Mouse (Mus musculus) hindbrain, postnatal 0 days (tissue): ENCODE measurements at regions not wholly inside any gene's neighbourhood (a gene's known extent, or its start where the extent isn't known, plus 50 kb on each side); places are given as distances from the start of the nearest gene placed in this dataset.

Source experiments
- ATAC-seq: fragments of 200-750 bp; cut with Nextera tagmentation; 2 replicates; pipeline ENCODE4 v1.8.0; 2017; ENCODE audit warnings: mild to moderate bottlenecking, moderate TSS enrichment, moderate library complexity
- DNase-seq: peaks from one replicate; pipeline ENCODE4 v3.0.0-alpha.2; 2015; ENCODE audit warnings: low spot score
- H3K27ac ChIP-seq: fragments of 300-500 bp; sonication (generic); 2 replicates; pipeline ENCODE4 v1.5.1; 2014; ENCODE audit warnings: mild to moderate bottlenecking
- H3K27me3 ChIP-seq: fragments of 300-500 bp; sonication (generic); 2 replicates; pipeline ENCODE4 v1.6.1; 2014; ENCODE audit warnings: low read length, mixed read lengths; ENCODE audit not compliant: insufficient read depth
- H3K36me3 ChIP-seq: fragments of 300-500 bp; sonication (generic); 2 replicates; pipeline ENCODE4 v1.6.1; 2014; ENCODE audit warnings: low read length, mixed read lengths; ENCODE audit not compliant: insufficient read depth
- H3K4me1 ChIP-seq: fragments of 300-500 bp; sonication (generic); 2 replicates; pipeline ENCODE4 v1.6.1; 2014; ENCODE audit warnings: antibody characterized with exemption, low read length, mixed read lengths; ENCODE audit not compliant: insufficient read depth
- H3K4me2 ChIP-seq: fragments of 300-500 bp; sonication (generic); 2 replicates; pipeline ENCODE4 v1.6.1; 2014; ENCODE audit warnings: low read depth, mild to moderate bottlenecking, low read length, moderate library complexity, mixed read lengths
- H3K4me3 ChIP-seq: fragments of 300-500 bp; sonication (generic); 2 replicates; pipeline ENCODE4 v1.5.1; 2014; ENCODE audit warnings: low read length
- H3K9ac ChIP-seq: fragments of 300-500 bp; sonication (generic); replicated peaks from 2 replicates; pipeline ENCODE4 v1.6.1; 2014; ENCODE audit warnings: mild to moderate bottlenecking, low read length, moderate library complexity, mixed read lengths
- H3K9me3 ChIP-seq: fragments of 300-500 bp; sonication (generic); 2 replicates; pipeline ENCODE4 v1.6.1; 2016; ENCODE audit warnings: low read length, mixed read lengths
- CTCF ChIP-seq: IDR thresholded peaks from 2 replicates; pipeline ENCODE4 v1.5.1; 2016; ENCODE audit warnings: antibody characterized with exemption, control low read depth, low read depth
- WGBS: fragments of 180-500 bp; shearing (Covaris S2); extraction: QIAGEN DNeasy Blood & Tissue Kit; methylation state at CpG from one replicate; pipeline ENCODE4 v1.1.7; 2014; 5-methylcytosine and 5-hydroxymethylcytosine counted together

- Histone ChIP-seq H3K27me3 (no peaks in the 10 kb centered on the region), H3K4me2 (no peak overlapping the region), H3K4me1 (no peaks in the 10 kb centered on the region), H3K4me3 (no peak overlapping the region), H3K9me3 (no peaks in the 10 kb centered on the region), H3K9ac (no peak overlapping the region), H3K36me3 (no peaks in the 10 kb centered on the region), H3K27ac (no peak overlapping the region)
- ATAC-seq (no peak), DNase-seq (no peak)
- 77% methylated on average over 6 of the region's 6 CpGs for WGBS
- no peak for TF ChIP-seq CTCF
These were observed 67.8 kb upstream of the Tent5a start for GRCm38 (mm10) chr9:85394975-85395374.

- H3K4me2 ChIP-seq, result no peak overlapping the region
- no peak overlapping the region for H3K9ac ChIP-seq
- no peak for TF ChIP-seq CTCF
- no peaks in the 10 kb centered on the region for H3K4me1 ChIP-seq
- WGBS, result 94% methylated on average over 2 of the region's 2 CpGs
- no peaks in the 10 kb centered on the region for H3K27me3 ChIP-seq
- no peaks in the 10 kb centered on the region for H3K9me3 ChIP-seq
- no peak for DNase-seq
- no peak for ATAC-seq
- H3K36me3 ChIP-seq, result no peaks in the 10 kb centered on the region
- H3K27ac ChIP-seq, result no peak overlapping the region
- no peak overlapping the region for H3K4me3 ChIP-seq
These were observed 64.1 kb upstream of the Tent5a start for GRCm38 (mm10) chr9:85391283-85391682.

- Histone ChIP-seq H3K36me3 (no peaks in the 10 kb centered on the region), H3K9me3 (no peaks in the 10 kb centered on the region), H3K4me3 (no peak overlapping the region), H3K9ac (no peak overlapping the region), H3K4me2 (no peak overlapping the region), H3K27me3 (no peaks in the 10 kb centered on the region), H3K4me1 (no peaks in the 10 kb centered on the region), H3K27ac (no peak overlapping the region)
- TF ChIP-seq CTCF, result no peak
- ATAC-seq (no peak), DNase-seq (no peak)
- 85% methylated on average over 7 of the region's 7 CpGs for WGBS
These were observed 61.7 kb upstream of the Tent5a start for GRCm38 (mm10) chr9:85388775-85389393.

GRCm38 (mm10) chr9:85382413-85382812, 55.3 kb upstream of the Tent5a start:
- no peaks in the 10 kb centered on the region for H3K4me1 ChIP-seq

GRCm38 (mm10) chr9:85380756-85381155, 53.6 kb upstream of the Tent5a start:
- no peak for DNase-seq
- no peaks in the 10 kb centered on the region for H3K4me1 ChIP-seq
- H3K9ac ChIP-seq, result no peak overlapping the region
- H3K27ac ChIP-seq, result no peak overlapping the region
- H3K9me3 ChIP-seq, result no peaks in the 10 kb centered on the region
- H3K4me2 ChIP-seq, result no peak overlapping the region
- 77% methylated on average over 5 of the region's 5 CpGs for WGBS
- no peaks in the 10 kb centered on the region for H3K36me3 ChIP-seq
- ATAC-seq, result no peak
- TF ChIP-seq CTCF, result no peak
- H3K4me3 ChIP-seq, result no peak overlapping the region
- no peaks in the 10 kb centered on the region for H3K27me3 ChIP-seq

More at GRCm38 (mm10) chr9:85382413-85382812, 55.3 kb upstream of the Tent5a start:
- ATAC-seq (no peak), DNase-seq (no peak)
- WGBS, result 92% methylated on average over 2 of the region's 2 CpGs
- H3K4me2 ChIP-seq, result no peak overlapping the region
- no peaks in the 10 kb centered on the region for H3K27me3 ChIP-seq
- no peaks in the 10 kb centered on the region for H3K36me3 ChIP-seq
- H3K4me3 ChIP-seq, result no peak overlapping the region
- H3K27ac ChIP-seq, result no peak overlapping the region
- H3K9me3 ChIP-seq, result no peaks in the 10 kb centered on the region
- H3K9ac ChIP-seq, result no peak overlapping the region
- TF ChIP-seq CTCF, result no peak

DNA sequence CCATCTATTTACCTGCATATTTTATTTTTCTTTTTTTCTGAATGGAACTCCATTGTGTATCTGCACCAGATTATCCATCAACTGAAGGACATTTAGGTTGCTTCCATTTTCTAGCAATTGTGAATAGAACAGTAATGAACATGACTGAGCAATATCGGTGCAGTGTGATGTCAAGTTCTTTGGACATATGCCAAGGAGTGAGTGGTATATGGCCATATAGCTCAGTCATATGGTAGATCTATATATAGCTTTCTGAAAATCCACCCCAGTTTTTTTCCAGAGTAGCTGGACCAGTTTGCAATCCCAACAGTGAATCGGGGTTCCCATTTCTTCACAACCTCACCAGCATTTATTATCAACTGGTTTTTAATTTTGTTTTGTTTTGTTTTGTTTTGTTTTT, 52.0 kb upstream of the Tent5a start:
- H3K9ac ChIP-seq, result no peak overlapping the region
- no peaks in the 10 kb centered on the region for H3K36me3 ChIP-seq
- H3K27me3 ChIP-seq, result no peaks in the 10 kb centered on the region
- no peak overlapping the region for H3K4me2 ChIP-seq
- H3K27ac ChIP-seq, result no peak overlapping the region
- no peak overlapping the region for H3K4me3 ChIP-seq
- no peaks in the 10 kb centered on the region for H3K4me1 ChIP-seq
- ATAC-seq (no peak), DNase-seq (no peak)
- WGBS, result 87% methylated on average over 2 of the region's 2 CpGs
- no peaks in the 10 kb centered on the region for H3K9me3 ChIP-seq
- no peak for TF ChIP-seq CTCF
